Mouse (Mus musculus): ENCODE data around the gene Mob3b. TPM values are rescaled to one million over a fixed set of nuclear protein-coding genes. Genes with fewer than 3 reads are reported as not detected.

Gene Mob3b
- polyA plus RNA-seq, 1 experiment from 2014 or later = 9.3 TPM

Other genes starting within 250 kb of the Mob3b start
- 0.42 and 0.50 TPM in 2 replicates for gene Ifnk, start 5.4 kb downstream of the Mob3b start, polyA plus RNA-seq (2014; fragmentation: Nextera tagmentation; extraction: Ambion mirVana)
- gene C9orf72, start 68.7 kb upstream of the Mob3b start, polyA plus RNA-seq (2014; fragmentation: Nextera tagmentation; extraction: Ambion mirVana) = 29.7 and 31.8 TPM in 2 replicates

Data from neural tube, embryonic 11.5 days (tissue).